Mouse (Mus musculus) left cerebral cortex, adult 2 months (tissue): ENCODE measurements around the gene Pigt. TPM values are rescaled to one million over a fixed set of nuclear protein-coding genes. Genes with fewer than 3 reads are reported as not detected.

Source experiments
- DNase-seq, 2 experiments: peaks; one replicate each; pipeline ENCODE4 v3.0.0; 2021 to 2022; ENCODE audit warnings: low spot score in 2 of 2, mixed read lengths in 1 of 2; ENCODE audit errors: extremely low spot score in 1 of 2
- H3K27ac ChIP-seq: fragments of 200-600 bp; 2 replicates; pipeline ENCODE4 v1.8.1; 2022
- H3K4me3 ChIP-seq: fragments of 200-600 bp; 2 replicates; pipeline ENCODE4 v1.8.1; 2022
- CTCF ChIP-seq: fragments of 200-600 bp; IDR thresholded peaks from 2 replicates; pipeline ENCODE4 v1.8.1; 2022; ENCODE audit warnings: antibody characterized with exemption, mild to moderate bottlenecking, moderate library complexity
- intact Hi-C: fragments of 180-260 bp; cut with DNase I; formaldehyde crosslinking; loops from one replicate; pipeline ENCODE4 v1.15.1; 2025
- total RNA-seq, 2 experiments: library from RNA; stranded (reverse); gene quantifications; 2 replicates each; pipeline ENCODE4 v1.2.3; 2021

The Pigt gene
- total RNA-seq, 2 experiments from 2014 or later, result 86.3 to 87.0 TPM

GRCm38 (mm10) chr2:164534315-164534714 lies 37.0 kb downstream of the Pigt start:
- Histone ChIP-seq H3K4me3 (no peak overlapping the region), H3K27ac (no peak overlapping the region)
- no peak for TF ChIP-seq CTCF
- intact Hi-C loops, result no loop called here
- no peak for DNase-seq

GRCm38 (mm10) chr2:164537003-164537402 lies 39.7 kb downstream of the Pigt start:
- no peak for TF ChIP-seq CTCF

GRCm38 (mm10) chr2:164540652-164541427 lies 43.5 kb downstream of the Pigt start:
- H3K4me3 ChIP-seq, result no peak overlapping the region
- H3K27ac ChIP-seq, result no peak overlapping the region
- intact Hi-C loops, result no loop called here
- no peak for DNase-seq
- no peak for TF ChIP-seq CTCF

More at GRCm38 (mm10) chr2:164537003-164537402, 39.7 kb downstream of the Pigt start:
- DNase-seq, result no peak
- intact Hi-C loops, result no loop called here
- no peak overlapping the region for H3K4me3 ChIP-seq
- H3K27ac ChIP-seq, result no peak overlapping the region

DNA sequence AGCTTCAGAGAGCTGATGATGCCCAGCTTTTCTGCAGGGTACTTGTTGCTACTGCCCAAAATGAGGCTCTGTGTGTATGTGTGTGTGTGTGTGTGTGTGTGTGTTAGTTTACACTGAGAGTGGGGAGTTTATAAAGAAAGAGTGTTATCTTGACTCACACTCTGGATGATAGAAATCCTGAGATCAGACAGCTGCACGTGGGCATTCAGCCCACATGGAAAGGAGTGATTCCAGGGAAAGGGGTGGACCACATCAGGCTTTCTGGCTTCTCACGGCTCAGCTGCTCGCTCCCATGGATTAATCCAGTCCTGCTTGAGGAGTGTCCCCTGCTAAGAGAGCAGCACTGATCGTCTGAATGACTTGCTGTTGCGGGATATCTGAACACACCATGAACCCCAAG lies 44.8 kb downstream of the Pigt start:
- peak; percentile 56 to 75 for DNase-seq
- intact Hi-C loops, result loop anchor here (1.0 kb wide), 1 partner anchor 16 kb away; no protein-coding TSS in a partner anchor
- no peak overlapping the region for H3K4me3 ChIP-seq
- TF ChIP-seq CTCF, result no peak
- no peak overlapping the region for H3K27ac ChIP-seq

DNA sequence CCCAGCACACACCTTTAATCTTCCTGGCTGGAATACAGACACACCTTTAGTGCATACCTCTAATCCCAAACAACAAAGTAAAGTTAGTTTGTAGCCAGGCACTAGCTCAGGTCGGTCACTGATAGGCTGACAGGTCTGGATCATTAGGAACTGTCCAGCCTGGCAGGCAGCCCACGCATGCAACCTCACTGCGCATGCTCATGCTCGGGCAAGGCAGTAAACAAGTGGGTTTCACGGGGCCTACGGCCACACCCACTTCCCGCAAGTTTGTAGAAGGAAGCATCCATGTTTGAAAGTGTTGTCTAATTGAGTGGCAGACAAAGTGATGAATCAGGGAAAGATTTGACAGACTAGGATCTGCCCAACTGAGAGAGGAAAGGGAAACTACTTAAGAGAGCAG lies 45.3 kb downstream of the Pigt start:
- H3K27ac ChIP-seq, result no peak overlapping the region
- DNase-seq, result no peak
- no peak overlapping the region for H3K4me3 ChIP-seq
- intact Hi-C loops, result loop anchor here (1.0 kb wide), 1 partner anchor 16 kb away; no protein-coding TSS in a partner anchor
- TF ChIP-seq CTCF, result no peak

DNA sequence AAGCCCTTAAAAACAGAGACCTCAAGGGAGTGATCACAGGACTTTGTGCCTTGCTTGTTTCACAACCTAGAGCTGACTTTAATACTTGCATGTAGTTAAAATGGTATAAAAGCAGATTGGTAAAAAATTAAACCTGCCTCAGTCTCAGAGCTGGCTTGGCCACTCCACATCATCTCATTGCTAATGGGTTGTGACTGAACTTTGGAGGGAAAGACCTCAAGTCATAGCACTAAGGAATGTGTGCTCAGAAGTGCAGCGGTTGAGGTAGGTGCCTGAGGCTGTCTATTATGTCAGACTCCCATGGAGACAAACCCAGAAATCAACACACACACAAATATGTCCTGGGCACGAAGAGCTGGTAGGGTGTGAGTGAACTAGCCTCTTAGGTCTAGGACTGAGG lies 46.4 kb downstream of the Pigt start:
- DNase-seq, result no peak
- H3K27ac ChIP-seq, result no peak overlapping the region
- intact Hi-C loops, result no loop called here
- no peak overlapping the region for H3K4me3 ChIP-seq
- TF ChIP-seq CTCF, result no peak

GRCm38 (mm10) chr2:164544454-164545097 lies 47.3 kb downstream of the Pigt start:
- Histone ChIP-seq H3K27ac (no peak overlapping the region), H3K4me3 (no peak overlapping the region)
- DNase-seq, result no peak
- no peak for TF ChIP-seq CTCF
- intact Hi-C loops, result no loop called here

GRCm38 (mm10) chr2:164549338-164549737 lies 52.0 kb downstream of the Pigt start:
- DNase-seq, result no peak
- TF ChIP-seq CTCF, result no peak
- Histone ChIP-seq H3K27ac (no peak overlapping the region), H3K4me3 (no peak overlapping the region)
- intact Hi-C loops, result no loop called here

- H3K27ac ChIP-seq, result peak overlapping the region; percentile 61
- no peak for TF ChIP-seq CTCF
- DNase-seq, result peak in 1 of 2 experiments; percentile 36
- H3K4me3 ChIP-seq, result no peak overlapping the region
- intact Hi-C loops, result no loop called here
Measured at GRCm38 (mm10) chr2:164549963-164550894, 52.9 kb downstream of the Pigt start.

DNA sequence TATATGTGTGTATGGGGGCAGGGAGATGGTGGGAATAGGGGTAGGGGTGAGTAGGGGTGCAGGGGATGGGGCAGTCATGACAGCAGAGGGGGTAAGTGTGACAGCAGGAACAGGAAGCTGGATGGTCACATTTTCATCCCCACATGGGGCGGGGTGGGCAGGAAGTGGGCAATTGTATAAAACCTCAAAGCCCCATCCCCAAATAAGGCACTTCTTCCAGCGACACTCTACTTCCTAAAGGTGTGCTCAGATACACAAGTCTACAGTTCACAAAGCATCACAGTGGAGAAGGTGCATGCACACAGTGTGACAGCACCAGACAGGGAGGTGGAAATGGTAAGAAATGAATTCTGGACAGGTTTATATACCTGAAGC lies 53.6 kb downstream of the Pigt start:
- intact Hi-C loops, result no loop called here
- TF ChIP-seq CTCF, result no peak
- no peak for DNase-seq
- Histone ChIP-seq H3K27ac (peak overlapping the region; percentile 61), H3K4me3 (no peak overlapping the region)

- no peak for TF ChIP-seq CTCF
- no peak for DNase-seq
- intact Hi-C loops, result no loop called here
- Histone ChIP-seq H3K27ac (no peak overlapping the region), H3K4me3 (no peak overlapping the region)
Measured at GRCm38 (mm10) chr2:164551502-164551901, 54.2 kb downstream of the Pigt start.

Other genes with a start within 250 kb of the Pigt start
- gene Svs3b, start 240.9 kb upstream of the Pigt start, total RNA-seq, result not detected
- not detected for gene Svs4, start 219.1 kb upstream of the Pigt start, total RNA-seq
- gene Svs3a, start 208.3 kb upstream of the Pigt start, total RNA-seq, result not detected
- not detected for gene Svs6, start 180.8 kb upstream of the Pigt start, total RNA-seq
- gene Svs5, start 164.8 kb upstream of the Pigt start, total RNA-seq, result not detected
- gene Slpi, start 108.4 kb upstream of the Pigt start, total RNA-seq, result not detected
- under 1 TPM; 0.20 to 0.23 TPM for gene Rbpjl, start 94.4 kb upstream of the Pigt start, total RNA-seq
- 10 to 100 TPM; 10.4 to 11.0 TPM for gene Matn4, start 92.4 kb upstream of the Pigt start, total RNA-seq
- 10 to 100 TPM; 78.7 to 93.2 TPM for gene Sdc4, start 53.6 kb upstream of the Pigt start, total RNA-seq
- 10 to 100 TPM; 40.8 to 41.3 TPM for gene Sys1, start 40.6 kb upstream of the Pigt start, total RNA-seq
- gene Gm20458, start 36.6 kb upstream of the Pigt start, total RNA-seq, result 10 to 100 TPM; 10.2 to 14.1 TPM
- gene Trp53tg5, start 23.8 kb upstream of the Pigt start, total RNA-seq, result not detected
- gene Dbndd2, start 11.4 kb upstream of the Pigt start, total RNA-seq, result 100 to 1,000 TPM; 102 to 106 TPM
- gene Wfdc2, start 64.9 kb downstream of the Pigt start, total RNA-seq, result 1 to 10 TPM in 1 of 2 experiments, under 1 TPM in 1; 0.70 to 1.3 TPM
- not detected for gene Spint3, start 75.9 kb downstream of the Pigt start, total RNA-seq
- gene Wfdc6a, start 87.9 kb downstream of the Pigt start, total RNA-seq, result not detected
- gene Eppin, start 96.1 kb downstream of the Pigt start, total RNA-seq, result not detected
- gene Wfdc6b, start 116.0 kb downstream of the Pigt start, total RNA-seq, result not detected
- not detected for gene Wfdc8, start 116.1 kb downstream of the Pigt start, total RNA-seq
- not detected for gene Wfdc16, start 141.3 kb downstream of the Pigt start, total RNA-seq
- not detected for gene Wfdc10, start 158.5 kb downstream of the Pigt start, total RNA-seq
- gene Wfdc9, start 159.1 kb downstream of the Pigt start, total RNA-seq, result not detected
- not detected for gene Wfdc11, start 176.6 kb downstream of the Pigt start, total RNA-seq
- gene Wfdc13, start 187.6 kb downstream of the Pigt start, total RNA-seq, result not detected
- not detected for gene Spint4, start 201.0 kb downstream of the Pigt start, total RNA-seq
- not detected for gene Spint5, start 217.8 kb downstream of the Pigt start, total RNA-seq
- gene Wfdc3, start 248.4 kb downstream of the Pigt start, total RNA-seq, result 1 to 10 TPM; 1.4 to 1.6 TPM
- gene Dnttip1, start 248.5 kb downstream of the Pigt start, total RNA-seq, result 10 to 100 TPM; 37.6 to 37.9 TPM